Mouse (Mus musculus) stomach, embryonic 14.5 days (tissue): ENCODE results near the gene Ntrk2. TPM values are rescaled to one million over a fixed set of nuclear protein-coding genes. Genes with fewer than 3 reads are reported as not detected.

Source experiments
- ATAC-seq: fragments of 200-750 bp; cut with Nextera tagmentation; 2 replicates; pipeline ENCODE4 v1.8.0; 2017; ENCODE audit warnings: low read depth, moderate TSS enrichment; ENCODE audit not compliant: insufficient number of reproducible peaks, insufficient read depth, low FRiP score
- H3K27ac ChIP-seq: fragments of 300-500 bp; sonication (generic); 2 replicates; pipeline ENCODE4 v1.5.1; 2014; ENCODE audit warnings: mild to moderate bottlenecking, low read length, moderate library complexity, mixed read lengths
- H3K27me3 ChIP-seq: fragments of 300-500 bp; sonication (generic); 2 replicates; pipeline ENCODE4 v1.6.1; 2014; ENCODE audit warnings: low read length, control low read depth, mixed read lengths; ENCODE audit not compliant: control insufficient read depth, insufficient read depth
- H3K36me3 ChIP-seq: fragments of 300-500 bp; sonication (generic); 2 replicates; pipeline ENCODE4 v1.6.1; 2014; ENCODE audit warnings: mild to moderate bottlenecking, control low read depth, low read length, moderate library complexity, mixed read lengths; ENCODE audit not compliant: control insufficient read depth, insufficient read depth
- H3K4me1 ChIP-seq: fragments of 300-500 bp; sonication (generic); 2 replicates; pipeline ENCODE4 v1.6.1; 2014; ENCODE audit warnings: low read length, control low read depth, mixed read lengths; ENCODE audit not compliant: control insufficient read depth, insufficient read depth
- H3K4me2 ChIP-seq: fragments of 300-500 bp; sonication (generic); replicated peaks from 2 replicates; pipeline ENCODE4 v1.6.1; 2014; ENCODE audit warnings: low read depth, low read length, control low read depth
- H3K4me3 ChIP-seq: fragments of 300-500 bp; sonication (generic); 2 replicates; pipeline ENCODE4 v1.5.1; 2014; ENCODE audit warnings: low read depth, low read length, control low read depth
- H3K9ac ChIP-seq: fragments of 300-500 bp; sonication (generic); replicated peaks from 2 replicates; pipeline ENCODE4 v1.6.1; 2014; ENCODE audit warnings: low read depth, mild to moderate bottlenecking, control low read depth, low read length, moderate library complexity, mixed read lengths
- H3K9me3 ChIP-seq: fragments of 300-500 bp; sonication (generic); 2 replicates; pipeline ENCODE4 v1.6.1; 2016; ENCODE audit warnings: low read depth, low read length, control low read depth; ENCODE audit not compliant: control insufficient read depth
- WGBS: fragments of 180-500 bp; shearing (Covaris S2); extraction: QIAGEN DNeasy Blood & Tissue Kit; methylation state at CpG from one replicate; pipeline ENCODE4 v1.1.7; 2014; 5-methylcytosine and 5-hydroxymethylcytosine counted together
- polyA plus RNA-seq: library from polyadenylated mRNA; unstranded; fragments of >200 nt; fragmentation: Nextera tagmentation; extraction: Ambion mirVana; gene quantifications from 2 replicates; pipeline ENCODE4 v1.2.1, GENCODE M21; 2014

Gene Ntrk2
- polyA plus RNA-seq, 1 experiment from 2014 or later: 2.3 TPM

GRCm38 (mm10) chr13:58924486-58924885, 118.1 kb downstream of the Ntrk2 start:
- H3K9ac ChIP-seq: no peak overlapping the region
- no peaks in the 10 kb centered on the region for H3K9me3 ChIP-seq
- no peaks in the 10 kb centered on the region for H3K4me1 ChIP-seq
- no peak overlapping the region for H3K4me2 ChIP-seq
- 76% methylated on average over 3 of the region's 3 CpGs for WGBS
- H3K4me3 ChIP-seq: no peak overlapping the region
- H3K27ac ChIP-seq: no peak overlapping the region
- no peaks in the 10 kb centered on the region for H3K27me3 ChIP-seq
- ATAC-seq: no peak
- H3K36me3 ChIP-seq: no peaks in the 10 kb centered on the region

GRCm38 (mm10) chr13:58927186-58927585, 120.8 kb downstream of the Ntrk2 start:
- Histone ChIP-seq H3K4me3 (no peak overlapping the region), H3K9ac (no peak overlapping the region), H3K27ac (no peak overlapping the region), H3K4me1 (no peaks in the 10 kb centered on the region), H3K27me3 (no peaks in the 10 kb centered on the region), H3K9me3 (no peaks in the 10 kb centered on the region), H3K36me3 (no peaks in the 10 kb centered on the region), H3K4me2 (no peak overlapping the region)
- no peak for ATAC-seq
- WGBS: 96% methylated on average over 3 of the region's 3 CpGs

GRCm38 (mm10) chr13:58927656-58928226, 121.4 kb downstream of the Ntrk2 start:
- no peak overlapping the region for H3K4me3 ChIP-seq
- H3K27me3 ChIP-seq: no peaks in the 10 kb centered on the region
- no peak overlapping the region for H3K27ac ChIP-seq
- H3K9ac ChIP-seq: no peak overlapping the region
- ATAC-seq: no peak
- H3K36me3 ChIP-seq: no peaks in the 10 kb centered on the region
- no peaks in the 10 kb centered on the region for H3K9me3 ChIP-seq
- WGBS: 63% methylated on average over 16 of the region's 16 CpGs
- no peak overlapping the region for H3K4me2 ChIP-seq
- no peaks in the 10 kb centered on the region for H3K4me1 ChIP-seq

- Histone ChIP-seq H3K9ac (no peak overlapping the region), H3K4me1 (no peaks in the 10 kb centered on the region), H3K27ac (no peak overlapping the region), H3K4me2 (no peak overlapping the region), H3K36me3 (no peaks in the 10 kb centered on the region), H3K9me3 (no peaks in the 10 kb centered on the region), H3K4me3 (no peak overlapping the region), H3K27me3 (no peaks in the 10 kb centered on the region)
- 89% methylated on average over 15 of the region's 15 CpGs for WGBS
- no peak for ATAC-seq
Observed at GRCm38 (mm10) chr13:58928668-58929436, 122.5 kb downstream of the Ntrk2 start.

- H3K27ac ChIP-seq: no peak overlapping the region
- no peak overlapping the region for H3K4me2 ChIP-seq
- no peaks in the 10 kb centered on the region for H3K27me3 ChIP-seq
- no peak overlapping the region for H3K9ac ChIP-seq
- H3K36me3 ChIP-seq: no peaks in the 10 kb centered on the region
- no peak for ATAC-seq
- WGBS: 68% methylated on average over 1 of the region's 1 CpGs
- no peaks in the 10 kb centered on the region for H3K9me3 ChIP-seq
- H3K4me3 ChIP-seq: no peak overlapping the region
- H3K4me1 ChIP-seq: no peaks in the 10 kb centered on the region
Observed at GRCm38 (mm10) chr13:58930161-58930560, 123.8 kb downstream of the Ntrk2 start.

- H3K9me3 ChIP-seq: no peaks in the 10 kb centered on the region
- H3K4me2 ChIP-seq: no peak overlapping the region
- H3K27me3 ChIP-seq: no peaks in the 10 kb centered on the region
- no peak for ATAC-seq
- no peak overlapping the region for H3K27ac ChIP-seq
- no peaks in the 10 kb centered on the region for H3K4me1 ChIP-seq
- no peaks in the 10 kb centered on the region for H3K36me3 ChIP-seq
- H3K4me3 ChIP-seq: no peak overlapping the region
- H3K9ac ChIP-seq: no peak overlapping the region
- 52% methylated on average over 4 of the region's 4 CpGs for WGBS
Observed at GRCm38 (mm10) chr13:58933126-58933525, 126.8 kb downstream of the Ntrk2 start.

GRCm38 (mm10) chr13:58934576-58935110, 128.3 kb downstream of the Ntrk2 start:
- 78% methylated on average over 3 of the region's 3 CpGs for WGBS
- Histone ChIP-seq H3K4me3 (no peak overlapping the region), H3K27me3 (no peaks in the 10 kb centered on the region), H3K36me3 (no peaks in the 10 kb centered on the region), H3K4me1 (no peaks in the 10 kb centered on the region), H3K9ac (no peak overlapping the region), H3K9me3 (no peaks in the 10 kb centered on the region), H3K4me2 (no peak overlapping the region), H3K27ac (no peak overlapping the region)
- no peak for ATAC-seq

- Histone ChIP-seq H3K9ac (no peak overlapping the region), H3K4me2 (no peak overlapping the region), H3K4me3 (no peak overlapping the region), H3K9me3 (no peaks in the 10 kb centered on the region), H3K27me3 (no peaks in the 10 kb centered on the region), H3K27ac (no peak overlapping the region), H3K4me1 (no peaks in the 10 kb centered on the region), H3K36me3 (no peaks in the 10 kb centered on the region)
- 9% methylated on average over 8 of the region's 8 CpGs for WGBS
- ATAC-seq: no peak
Observed at GRCm38 (mm10) chr13:58935956-58936495, 129.7 kb downstream of the Ntrk2 start.
